23 mouse cellular contexts compared by ENCODE assay signal in genomic region chr10:67801619-67802018, GRCm38 (mm10).
"Had no signal": no experiment of that assay in that cellular context is flagged by ENCODE, and none has a peak within 500 bp of the region (broad histone marks: within the 10 kb centered on the region; RNA-seq: fewer than 3 reads in every experiment).

No protein-coding gene starts in this region.

- H3K27ac ChIP-seq: liver, embryonic 13.5 days; lung, embryonic 15.5 days; macrophage; midbrain, embryonic 12.5 days; neural tube, embryonic 13.5 days; neural tube, embryonic 15.5 days had no signal

- H3K9ac ChIP-seq: liver, embryonic 13.5 days; liver, embryonic 15.5 days; liver, postnatal 0 days; lung, embryonic 15.5 days; midbrain, embryonic 12.5 days; neural tube, embryonic 13.5 days; neural tube, embryonic 15.5 days had no signal

- DNase-seq: liver, embryonic 13.5 days; liver, postnatal 0 days; lung, adult 2 months; lung, postnatal 14 days; midbrain, embryonic 14.5 days; retina, postnatal 1 day; right cerebral cortex, adult 18-20 months; right cerebral cortex, postnatal 25 days; right cerebral cortex, postnatal 4 days; spleen, adult 18-20 months; thymus, adult 18-20 months; thymus, postnatal 14 days; thymus, postnatal 4 days had no signal

- H3K4me3 ChIP-seq: liver, embryonic 13.5 days; liver, embryonic 15.5 days; lung, embryonic 15.5 days; megakaryocyte, embryonic 14.5 days; midbrain, embryonic 12.5 days; myocyte; neural tube, embryonic 13.5 days; neural tube, embryonic 15.5 days had no signal

- H3K9me3 ChIP-seq: liver, embryonic 13.5 days; liver, embryonic 15.5 days; lung, embryonic 15.5 days; midbrain, embryonic 12.5 days; neural tube, embryonic 13.5 days; neural tube, embryonic 15.5 days had no signal

- ATAC-seq: liver, postnatal 0 days; lung, postnatal 0 days; midbrain, embryonic 16.5 days had no signal

- H3K4me1 ChIP-seq: liver, embryonic 13.5 days; liver, embryonic 15.5 days; lung, embryonic 15.5 days; megakaryocyte, embryonic 14.5 days; neural tube, embryonic 15.5 days had no signal

- H3K36me3 ChIP-seq: liver, embryonic 13.5 days; liver, embryonic 15.5 days; lung, embryonic 15.5 days; midbrain, embryonic 12.5 days; neural tube, embryonic 13.5 days; neural tube, embryonic 15.5 days had no signal

- H3K4me2 ChIP-seq: liver, embryonic 13.5 days; liver, embryonic 15.5 days; lung, embryonic 15.5 days; midbrain, embryonic 12.5 days; neural tube, embryonic 13.5 days; neural tube, embryonic 15.5 days had no signal

- H3K27me3 ChIP-seq: liver, embryonic 13.5 days; liver, embryonic 15.5 days; lung, embryonic 15.5 days; megakaryocyte, embryonic 14.5 days; midbrain, embryonic 12.5 days; neural tube, embryonic 13.5 days; neural tube, embryonic 15.5 days had no signal
